Mouse (Mus musculus) hindbrain, postnatal 0 days (tissue): ENCODE measurements around the gene Sh2d1b1. TPM values are rescaled to one million over a fixed set of nuclear protein-coding genes. Genes with fewer than 3 reads are reported as not detected.
A peak's percentile ranks its signal among the peaks of the same experiment; 100 is the strongest.
"Not testable (repeated sequence)": the region's sequence is repeated elsewhere in the genome, so short reads cannot be mapped to it uniquely, and the experiment has no call there.

Experiments
- ATAC-seq: fragments of 200-750 bp; cut with Nextera tagmentation; 2 replicates; pipeline ENCODE4 v1.8.0; 2017; ENCODE audit warnings: mild to moderate bottlenecking, moderate TSS enrichment, moderate library complexity
- DNase-seq: peaks from one replicate; pipeline ENCODE4 v3.0.0-alpha.2; 2015; ENCODE audit warnings: low spot score
- H3K27ac ChIP-seq: fragments of 300-500 bp; sonication (generic); 2 replicates; pipeline ENCODE4 v1.5.1; 2014; ENCODE audit warnings: mild to moderate bottlenecking
- H3K27me3 ChIP-seq: fragments of 300-500 bp; sonication (generic); 2 replicates; pipeline ENCODE4 v1.6.1; 2014; ENCODE audit warnings: low read length, mixed read lengths; ENCODE audit not compliant: insufficient read depth
- H3K36me3 ChIP-seq: fragments of 300-500 bp; sonication (generic); 2 replicates; pipeline ENCODE4 v1.6.1; 2014; ENCODE audit warnings: low read length, mixed read lengths; ENCODE audit not compliant: insufficient read depth
- H3K4me1 ChIP-seq: fragments of 300-500 bp; sonication (generic); 2 replicates; pipeline ENCODE4 v1.6.1; 2014; ENCODE audit warnings: antibody characterized with exemption, low read length, mixed read lengths; ENCODE audit not compliant: insufficient read depth
- H3K4me2 ChIP-seq: fragments of 300-500 bp; sonication (generic); 2 replicates; pipeline ENCODE4 v1.6.1; 2014; ENCODE audit warnings: low read depth, mild to moderate bottlenecking, low read length, moderate library complexity, mixed read lengths
- H3K4me3 ChIP-seq: fragments of 300-500 bp; sonication (generic); 2 replicates; pipeline ENCODE4 v1.5.1; 2014; ENCODE audit warnings: low read length
- H3K9ac ChIP-seq: fragments of 300-500 bp; sonication (generic); replicated peaks from 2 replicates; pipeline ENCODE4 v1.6.1; 2014; ENCODE audit warnings: mild to moderate bottlenecking, low read length, moderate library complexity, mixed read lengths
- H3K9me3 ChIP-seq: fragments of 300-500 bp; sonication (generic); 2 replicates; pipeline ENCODE4 v1.6.1; 2016; ENCODE audit warnings: low read length, mixed read lengths
- CTCF ChIP-seq: IDR thresholded peaks from 2 replicates; pipeline ENCODE4 v1.5.1; 2016; ENCODE audit warnings: antibody characterized with exemption, control low read depth, low read depth
- WGBS: fragments of 180-500 bp; shearing (Covaris S2); extraction: QIAGEN DNeasy Blood & Tissue Kit; methylation state at CpG from one replicate; pipeline ENCODE4 v1.1.7; 2014; 5-methylcytosine and 5-hydroxymethylcytosine counted together
- polyA plus RNA-seq: library from polyadenylated mRNA; unstranded; fragments of >200 nt; fragmentation: Nextera tagmentation; extraction: Ambion mirVana; gene quantifications from 2 replicates; pipeline ENCODE4 v1.2.1, GENCODE M21; 2015
- total RNA-seq: library from RNA; depleted of rRNA; stranded (reverse); fragments of >200 nt; gene quantifications from 2 replicates; pipeline ENCODE4 v1.2.3, GENCODE M21; 2014; rRNA removed

The Sh2d1b1 gene
- total RNA-seq (not detected in 2 replicates), polyA plus RNA-seq (0.14 TPM in 1 of 2 replicates, not detected in the other)

DNA sequence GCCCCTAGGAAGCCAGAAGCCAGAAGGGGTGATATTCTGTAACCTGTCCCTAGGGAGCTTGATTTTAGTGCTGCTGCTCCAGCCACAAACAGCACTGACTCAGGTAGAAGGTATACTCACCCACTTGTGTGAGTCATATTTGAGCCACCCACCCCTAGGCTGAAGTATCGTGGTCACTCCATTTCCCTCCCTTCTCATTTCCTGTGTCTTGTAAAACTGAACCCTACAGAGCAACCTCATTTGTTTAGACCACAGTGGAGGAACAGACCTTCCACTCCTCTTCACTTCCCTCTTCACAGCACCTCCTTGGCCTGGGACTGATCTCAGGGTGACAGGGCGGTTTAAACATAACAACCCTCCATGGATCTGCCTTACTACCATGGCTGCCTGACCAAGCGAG lies at the start of gene Sh2d1b1:
Gene Sh2d1b1, plus strand, starts transcription at position 305 of the 400 bp plus-strand sequence.
- Histone ChIP-seq H3K9ac (no peak within 1 kb of the TSS), H3K4me1 (no peaks in the 10 kb centered on the region), H3K4me3 (no peak within 1 kb of the TSS), H3K9me3 (peaks cover 3% of the 10 kb centered on the region; the same call in 1 of the 2 replicates), H3K4me2 (no peak within 1 kb of the TSS), H3K36me3 (no peaks in the 10 kb centered on the region), H3K27me3 (no peaks in the 10 kb centered on the region), H3K27ac (no peak within 1 kb of the TSS)
- no peak for DNase-seq
- WGBS, result 81% methylated on average over 2 of the region's 3 CpGs
- no peak for TF ChIP-seq CTCF
- no peak for ATAC-seq

GRCm38 (mm10) chr1:170232688-170233087 lies 44.4 kb upstream of the Sh2d1b1 start, which contains the start of gene Sh2d1b2:
Sh2d1b2 (plus strand) TSS chr1:170232749.
- not testable (repeated sequence) for H3K9ac ChIP-seq, H3K27ac ChIP-seq, H3K4me3 ChIP-seq, ATAC-seq, H3K4me2 ChIP-seq, H3K36me3 ChIP-seq, H3K9me3 ChIP-seq, H3K4me1 ChIP-seq, DNase-seq, H3K27me3 ChIP-seq
- WGBS, result 79% methylated on average over 5 of the region's 6 CpGs

DNA sequence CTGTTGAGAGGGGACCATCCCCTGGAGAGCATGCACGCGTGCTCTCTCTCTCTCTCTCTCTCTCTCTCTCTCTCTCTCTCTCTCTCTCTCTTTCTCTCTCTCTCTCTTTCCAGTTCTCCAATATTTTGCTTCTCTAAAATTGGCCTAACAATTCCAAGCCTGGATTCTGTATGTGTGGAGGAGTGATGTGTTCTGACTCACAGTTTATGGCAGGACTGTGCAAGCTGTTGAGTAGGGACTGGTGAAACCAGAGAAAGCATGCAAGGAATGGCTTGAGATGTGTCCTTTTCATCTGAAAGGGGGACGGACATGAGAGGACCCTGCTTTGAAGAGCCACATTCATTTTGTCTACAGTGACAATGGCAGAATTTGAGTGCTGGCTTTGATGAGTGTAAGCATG lies 32.1 kb upstream of the Sh2d1b1 start:
- Histone ChIP-seq H3K27me3 (no peaks in the 10 kb centered on the region), H3K9me3 (no peaks in the 10 kb centered on the region), H3K27ac (no peak overlapping the region), H3K4me2 (no peak overlapping the region), H3K36me3 (no peaks in the 10 kb centered on the region), H3K4me1 (no peaks in the 10 kb centered on the region), H3K9ac (no peak overlapping the region), H3K4me3 (no peak overlapping the region)
- WGBS, result 88% methylated on average over 3 of the region's 3 CpGs
- DNase-seq (no peak), ATAC-seq (no peak)
- no peak for TF ChIP-seq CTCF

GRCm38 (mm10) chr1:170254893-170255559 lies 22.1 kb upstream of the Sh2d1b1 start:
- Histone ChIP-seq H3K9ac (peak overlapping the region; percentile 72), H3K4me3 (peak overlapping the region; percentile 71), H3K9me3 (no peaks in the 10 kb centered on the region), H3K27me3 (no peaks in the 10 kb centered on the region), H3K36me3 (no peaks in the 10 kb centered on the region), H3K4me2 (peak overlapping the region; percentile 78), H3K4me1 (no peaks in the 10 kb centered on the region), H3K27ac (peak overlapping the region; percentile 62; the same call in 1 of the 2 replicates)
- TF ChIP-seq CTCF, result no peak
- WGBS, result 29% methylated on average over 30 of the region's 30 CpGs
- peak; percentile 92 for ATAC-seq
- no peak for DNase-seq

DNA sequence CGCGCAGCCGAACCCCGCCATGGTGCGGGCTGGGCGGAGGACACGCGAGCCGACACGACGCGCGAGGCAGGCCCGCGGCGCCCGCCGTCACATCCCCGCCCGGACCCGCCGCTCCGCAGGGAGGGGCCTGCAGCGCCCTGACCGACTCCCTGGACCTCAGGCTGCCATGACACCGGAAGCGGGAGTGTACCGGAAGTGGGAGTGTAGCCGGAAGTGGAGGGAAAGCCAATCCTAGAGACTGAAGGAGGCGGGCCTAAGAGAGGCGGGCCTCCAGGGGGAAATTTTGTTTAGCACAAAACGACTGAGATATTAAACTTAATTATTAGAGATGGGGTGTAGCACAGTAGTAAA lies 21.6 kb upstream of the Sh2d1b1 start:
- peak overlapping the region; percentile 62; the same call in 1 of the 2 replicates for H3K27ac ChIP-seq
- no peaks in the 10 kb centered on the region for H3K4me1 ChIP-seq
- ATAC-seq, result peak; percentile 100
- peak; percentile 93 for DNase-seq
- no peaks in the 10 kb centered on the region for H3K36me3 ChIP-seq
- H3K4me2 ChIP-seq, result peak overlapping the region; percentile 78
- WGBS, result 10% methylated on average over 31 of the region's 32 CpGs
- H3K27me3 ChIP-seq, result no peaks in the 10 kb centered on the region
- peak overlapping the region; percentile 71 for H3K4me3 ChIP-seq
- H3K9me3 ChIP-seq, result no peaks in the 10 kb centered on the region
- TF ChIP-seq CTCF, result no peak
- H3K9ac ChIP-seq, result peak overlapping the region; percentile 72

DNA sequence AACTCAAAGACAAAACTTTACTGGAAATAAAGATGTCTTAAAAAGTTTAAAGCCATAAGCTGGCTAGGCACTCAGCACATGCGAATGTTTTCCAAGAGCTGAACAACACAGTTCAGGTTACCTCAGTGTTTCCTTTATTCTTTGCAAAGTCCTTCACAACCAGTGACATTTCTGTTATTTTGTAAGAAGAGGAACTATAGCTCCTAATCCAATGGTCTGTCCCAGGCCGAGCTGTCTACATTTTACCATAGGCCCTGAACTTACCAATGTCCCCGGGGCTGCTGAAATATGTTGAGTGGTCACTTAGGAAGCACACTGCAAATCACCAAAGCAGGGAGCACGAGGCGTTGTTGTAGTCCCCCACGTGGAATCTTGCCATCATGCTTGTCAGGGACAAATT lies 6.8 kb upstream of the Sh2d1b1 start:
- Histone ChIP-seq H3K9me3 (no peaks in the 10 kb centered on the region), H3K9ac (no peak overlapping the region), H3K36me3 (no peaks in the 10 kb centered on the region), H3K4me1 (no peaks in the 10 kb centered on the region), H3K27ac (no peak overlapping the region), H3K27me3 (no peaks in the 10 kb centered on the region), H3K4me2 (no peak overlapping the region), H3K4me3 (no peak overlapping the region)
- ATAC-seq (no peak), DNase-seq (no peak)
- no peak for TF ChIP-seq CTCF
- WGBS, result 83% methylated on average over 6 of the region's 6 CpGs

DNA sequence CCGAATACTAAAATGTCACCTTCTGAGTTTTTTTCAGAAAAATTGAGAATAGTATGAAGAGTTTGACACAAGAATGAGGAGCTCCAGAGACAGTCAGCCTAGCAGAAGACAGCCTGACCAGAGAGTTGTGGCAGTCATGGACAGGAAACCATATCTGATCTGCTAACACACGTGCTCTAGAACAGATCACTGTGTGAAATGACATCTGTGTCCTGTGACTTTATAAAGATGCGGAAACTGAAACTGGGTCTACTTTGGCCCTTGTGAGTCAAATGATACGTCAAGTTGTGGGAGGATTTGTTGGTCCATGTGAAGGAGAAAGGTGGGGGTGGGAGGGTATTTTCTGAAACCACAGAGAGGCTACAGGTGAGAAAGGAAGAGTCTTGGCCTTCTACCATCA lies 6.4 kb upstream of the Sh2d1b1 start:
- H3K4me1 ChIP-seq, result no peaks in the 10 kb centered on the region
- DNase-seq (no peak), ATAC-seq (no peak)
- no peak overlapping the region for H3K4me3 ChIP-seq
- H3K9ac ChIP-seq, result no peak overlapping the region
- TF ChIP-seq CTCF, result no peak
- H3K9me3 ChIP-seq, result peaks cover 3% of the 10 kb centered on the region; the same call in 1 of the 2 replicates
- H3K4me2 ChIP-seq, result no peak overlapping the region
- no peak overlapping the region for H3K27ac ChIP-seq
- H3K27me3 ChIP-seq, result no peaks in the 10 kb centered on the region
- WGBS, result 90% methylated on average over 4 of the region's 4 CpGs
- H3K36me3 ChIP-seq, result no peaks in the 10 kb centered on the region
